Mouse (Mus musculus) neural tube, embryonic 14.5 days (tissue): ENCODE results near the gene Ice2. TPM values are rescaled to one million over a fixed set of nuclear protein-coding genes. Genes with fewer than 3 reads are reported as not detected.
A peak's percentile ranks its signal among the peaks of the same experiment; 100 is the strongest.

Experiments
- ATAC-seq: fragments of 200-750 bp; cut with Nextera tagmentation; 2 replicates; pipeline ENCODE4 v1.8.0; 2017; ENCODE audit warnings: low read depth, mild to moderate bottlenecking, moderate TSS enrichment, moderate library complexity
- H3K27ac ChIP-seq: fragments of 300-500 bp; sonication (generic); 2 replicates; pipeline ENCODE4 v1.5.1; 2014; ENCODE audit warnings: low read depth, mild to moderate bottlenecking, control low read depth, low read length, moderate library complexity, mixed read lengths
- H3K27me3 ChIP-seq: fragments of 300-500 bp; sonication (generic); 2 replicates; pipeline ENCODE4 v1.6.1; 2014; ENCODE audit warnings: low read length; ENCODE audit not compliant: control insufficient read depth, insufficient read depth
- H3K36me3 ChIP-seq: fragments of 300-500 bp; sonication (generic); 2 replicates; pipeline ENCODE4 v1.6.1; 2014; ENCODE audit warnings: low read length, mixed read lengths; ENCODE audit not compliant: control insufficient read depth, insufficient read depth
- H3K4me1 ChIP-seq: fragments of 300-500 bp; sonication (generic); 2 replicates; pipeline ENCODE4 v1.6.1; 2014; ENCODE audit warnings: low read length; ENCODE audit not compliant: control insufficient read depth, insufficient read depth
- H3K4me2 ChIP-seq: fragments of 300-500 bp; sonication (generic); 2 replicates; pipeline ENCODE4 v1.6.1; 2014; ENCODE audit warnings: mild to moderate bottlenecking, low read depth, low read length, control low read depth
- H3K4me3 ChIP-seq: fragments of 300-500 bp; sonication (generic); 2 replicates; pipeline ENCODE4 v1.5.1; 2014; ENCODE audit warnings: low read depth, low read length, control low read depth, mixed read lengths
- H3K9ac ChIP-seq: fragments of 300-500 bp; sonication (generic); replicated peaks from 2 replicates; pipeline ENCODE4 v1.6.1; 2014; ENCODE audit warnings: low read depth, mild to moderate bottlenecking, control low read depth, low read length, mixed read lengths
- H3K9me3 ChIP-seq: fragments of 300-500 bp; sonication (generic); 2 replicates; pipeline ENCODE4 v1.6.1; 2016; ENCODE audit warnings: low read length; ENCODE audit not compliant: control insufficient read depth
- WGBS: fragments of 180-500 bp; shearing (Covaris S2); extraction: QIAGEN DNeasy Blood & Tissue Kit; methylation state at CpG from one replicate; pipeline ENCODE4 v1.1.7; 2014; 5-methylcytosine and 5-hydroxymethylcytosine counted together
- polyA plus RNA-seq: library from polyadenylated mRNA; unstranded; fragments of >200 nt; fragmentation: Nextera tagmentation; extraction: Ambion mirVana; gene quantifications from 2 replicates; pipeline ENCODE4 v1.2.1, GENCODE M21; 2014

Ice2 gene
- polyA plus RNA-seq, 1 experiment from 2014 or later = 11.4 TPM

GRCm38 (mm10) chr9:69458982-69459381 is 61.3 kb downstream of the Ice2 start:
- H3K4me1 ChIP-seq = peaks cover 4% of the 10 kb centered on the region; the same call in 1 of the 2 replicates

GRCm38 (mm10) chr9:69459876-69460275 is 62.2 kb downstream of the Ice2 start:
- Histone ChIP-seq H3K36me3 (no peaks in the 10 kb centered on the region), H3K27ac (no peak overlapping the region), H3K9me3 (no peaks in the 10 kb centered on the region), H3K27me3 (peaks cover 4% of the 10 kb centered on the region; the same call in 1 of the 2 replicates), H3K4me1 (no peaks in the 10 kb centered on the region), H3K9ac (no peak overlapping the region), H3K4me2 (no peak overlapping the region), H3K4me3 (no peak overlapping the region)
- ATAC-seq = no peak
- 93% methylated on average over 7 of the region's 7 CpGs for WGBS

More at GRCm38 (mm10) chr9:69458982-69459381, 61.3 kb downstream of the Ice2 start:
- no peak for ATAC-seq
- no peaks in the 10 kb centered on the region for H3K36me3 ChIP-seq
- peaks cover 8% of the 10 kb centered on the region; the same call in 1 of the 2 replicates for H3K27me3 ChIP-seq
- no peaks in the 10 kb centered on the region for H3K9me3 ChIP-seq
- 77% methylated on average over 2 of the region's 2 CpGs for WGBS
- no peak overlapping the region for H3K9ac ChIP-seq
- H3K4me3 ChIP-seq = no peak overlapping the region
- no peak overlapping the region for H3K4me2 ChIP-seq
- no peak overlapping the region for H3K27ac ChIP-seq

- Histone ChIP-seq H3K4me2 (no peak overlapping the region), H3K9me3 (no peaks in the 10 kb centered on the region), H3K27me3 (no peaks in the 10 kb centered on the region), H3K36me3 (no peaks in the 10 kb centered on the region), H3K4me3 (no peak overlapping the region), H3K9ac (no peak overlapping the region), H3K27ac (no peak overlapping the region), H3K4me1 (no peaks in the 10 kb centered on the region)
- ATAC-seq = no peak
- 82% methylated on average over 2 of the region's 2 CpGs for WGBS
Observed at GRCm38 (mm10) chr9:69463046-69463445, 65.3 kb downstream of the Ice2 start.

- no peak overlapping the region for H3K27ac ChIP-seq
- H3K9me3 ChIP-seq = no peaks in the 10 kb centered on the region
- H3K27me3 ChIP-seq = no peaks in the 10 kb centered on the region
- H3K4me2 ChIP-seq = no peak overlapping the region
- H3K36me3 ChIP-seq = no peaks in the 10 kb centered on the region
- peaks cover 4% of the 10 kb centered on the region; the same call in 1 of the 2 replicates for H3K4me1 ChIP-seq
- H3K4me3 ChIP-seq = no peak overlapping the region
- ATAC-seq = no peak
- 61% methylated on average over 6 of the region's 6 CpGs for WGBS
- H3K9ac ChIP-seq = no peak overlapping the region
Observed at GRCm38 (mm10) chr9:69464109-69464756, 66.5 kb downstream of the Ice2 start.

- Histone ChIP-seq H3K4me3 (no peak overlapping the region), H3K9ac (no peak overlapping the region), H3K27ac (no peak overlapping the region), H3K4me2 (no peak overlapping the region), H3K36me3 (no peaks in the 10 kb centered on the region), H3K9me3 (no peaks in the 10 kb centered on the region), H3K27me3 (no peaks in the 10 kb centered on the region), H3K4me1 (peaks cover 7% of the 10 kb centered on the region; the same call in 1 of the 2 replicates)
- ATAC-seq = no peak
- WGBS = 72% methylated on average over 4 of the region's 4 CpGs
Observed at GRCm38 (mm10) chr9:69466098-69466497, 68.4 kb downstream of the Ice2 start.

GRCm38 (mm10) chr9:69467310-69467939 is 69.7 kb downstream of the Ice2 start:
- 65% methylated on average over 10 of the region's 10 CpGs for WGBS
- peaks cover 7% of the 10 kb centered on the region; the same call in 1 of the 2 replicates for H3K4me1 ChIP-seq
- H3K9me3 ChIP-seq = no peaks in the 10 kb centered on the region
- H3K4me3 ChIP-seq = no peak overlapping the region
- no peak overlapping the region for H3K27ac ChIP-seq
- ATAC-seq = no peak
- no peak overlapping the region for H3K9ac ChIP-seq
- no peaks in the 10 kb centered on the region for H3K36me3 ChIP-seq
- no peak overlapping the region for H3K4me2 ChIP-seq
- H3K27me3 ChIP-seq = no peaks in the 10 kb centered on the region

GRCm38 (mm10) chr9:69468991-69469390 is 71.3 kb downstream of the Ice2 start:
- Histone ChIP-seq H3K9ac (no peak overlapping the region), H3K27ac (no peak overlapping the region), H3K9me3 (no peaks in the 10 kb centered on the region), H3K36me3 (no peaks in the 10 kb centered on the region), H3K4me1 (peaks cover 7% of the 10 kb centered on the region; the same call in 1 of the 2 replicates), H3K4me3 (no peak overlapping the region), H3K27me3 (no peaks in the 10 kb centered on the region), H3K4me2 (no peak overlapping the region)
- 10% methylated on average over 9 of the region's 9 CpGs for WGBS
- ATAC-seq = peak; percentile 61; the same call in 1 of the 2 replicates

- peaks cover 7% of the 10 kb centered on the region; the same call in 1 of the 2 replicates for H3K4me1 ChIP-seq
Observed at GRCm38 (mm10) chr9:69470362-69470761, 72.7 kb downstream of the Ice2 start.

GRCm38 (mm10) chr9:69470921-69471320 is 73.2 kb downstream of the Ice2 start:
- Histone ChIP-seq H3K9ac (no peak overlapping the region), H3K27me3 (no peaks in the 10 kb centered on the region), H3K4me1 (peaks cover 7% of the 10 kb centered on the region; the same call in 1 of the 2 replicates), H3K9me3 (no peaks in the 10 kb centered on the region), H3K27ac (no peak overlapping the region), H3K36me3 (no peaks in the 10 kb centered on the region), H3K4me2 (no peak overlapping the region), H3K4me3 (no peak overlapping the region)
- 26% methylated on average over 6 of the region's 6 CpGs for WGBS
- no peak for ATAC-seq

More at GRCm38 (mm10) chr9:69470362-69470761, 72.7 kb downstream of the Ice2 start:
- H3K36me3 ChIP-seq = no peaks in the 10 kb centered on the region
- no peak for ATAC-seq
- no peak overlapping the region for H3K4me3 ChIP-seq
- H3K9me3 ChIP-seq = no peaks in the 10 kb centered on the region
- no peaks in the 10 kb centered on the region for H3K27me3 ChIP-seq
- no peak overlapping the region for H3K9ac ChIP-seq
- H3K27ac ChIP-seq = no peak overlapping the region
- WGBS = 66% methylated on average over 5 of the region's 5 CpGs
- H3K4me2 ChIP-seq = no peak overlapping the region
